Mouse (Mus musculus): ENCODE measurements around the gene Slc39a8.

The Slc39a8 gene

GRCm38 (mm10) chr3:135844835-135845234, 19.8 kb downstream of the Slc39a8 start:
- intact Hi-C loops (cut with DNase I): no loop called here

GRCm38 (mm10) chr3:135845860-135846259, 20.8 kb downstream of the Slc39a8 start:
- intact Hi-C loops (cut with DNase I): no loop called here

- intact Hi-C loops (cut with DNase I): no loop called here
Measured at GRCm38 (mm10) chr3:135851607-135852006, 26.5 kb downstream of the Slc39a8 start.

- intact Hi-C loops (cut with DNase I): no loop called here
Measured at GRCm38 (mm10) chr3:135853604-135854297, 28.7 kb downstream of the Slc39a8 start.

- intact Hi-C loops (cut with DNase I): no loop called here
Measured at GRCm38 (mm10) chr3:135854298-135854984, 29.4 kb downstream of the Slc39a8 start.

GRCm38 (mm10) chr3:135854985-135855340, 29.9 kb downstream of the Slc39a8 start:
- intact Hi-C loops (cut with DNase I): no loop called here

- intact Hi-C loops (cut with DNase I): no loop called here
Measured at GRCm38 (mm10) chr3:135856303-135856702, 31.2 kb downstream of the Slc39a8 start.

- intact Hi-C loops (cut with DNase I): no loop called here
Measured at GRCm38 (mm10) chr3:135857134-135857533, 32.1 kb downstream of the Slc39a8 start.

GRCm38 (mm10) chr3:135859431-135859830, 34.4 kb downstream of the Slc39a8 start:
- intact Hi-C loops (cut with DNase I): no loop called here

- intact Hi-C loops (cut with DNase I): no loop called here
Measured at GRCm38 (mm10) chr3:135862804-135863203, 37.7 kb downstream of the Slc39a8 start.

- intact Hi-C loops (cut with DNase I): no loop called here
Measured at GRCm38 (mm10) chr3:135869041-135869440, 44.0 kb downstream of the Slc39a8 start.

- intact Hi-C loops (cut with DNase I): no loop called here
Measured at GRCm38 (mm10) chr3:135872325-135872724, 47.2 kb downstream of the Slc39a8 start.

GRCm38 (mm10) chr3:135873596-135873995, 48.5 kb downstream of the Slc39a8 start:
- intact Hi-C loops (cut with DNase I): no loop called here

- intact Hi-C loops (cut with DNase I): no loop called here
Measured at GRCm38 (mm10) chr3:135878048-135878447, 53.0 kb downstream of the Slc39a8 start.

- intact Hi-C loops (cut with DNase I): loop anchor here (10.0 kb wide), 2 partner anchors 779 to 1019 kb away; no protein-coding TSS in a partner anchor
Measured at GRCm38 (mm10) chr3:135885927-135886658, 61.0 kb downstream of the Slc39a8 start.

- intact Hi-C loops (cut with DNase I): loop anchor here (10.0 kb wide), 2 partner anchors 778 to 1018 kb away; no protein-coding TSS in a partner anchor
Measured at GRCm38 (mm10) chr3:135886659-135887027, 61.6 kb downstream of the Slc39a8 start.

- intact Hi-C loops (cut with DNase I): loop anchor here (10.0 kb wide), 2 partner anchors 778 to 1018 kb away; no protein-coding TSS in a partner anchor
Measured at GRCm38 (mm10) chr3:135887033-135887855, 62.2 kb downstream of the Slc39a8 start.

- intact Hi-C loops (cut with DNase I): loop anchor here (10.0 kb wide), 2 partner anchors 777 to 1017 kb away; no protein-coding TSS in a partner anchor
Measured at GRCm38 (mm10) chr3:135887856-135888155, 62.7 kb downstream of the Slc39a8 start.

GRCm38 (mm10) chr3:135889401-135889800, 64.3 kb downstream of the Slc39a8 start:
- intact Hi-C loops (cut with DNase I): loop anchor here (10.0 kb wide), 2 partner anchors 775 to 1015 kb away; no protein-coding TSS in a partner anchor

GRCm38 (mm10) chr3:135903366-135903765, 78.3 kb downstream of the Slc39a8 start:
- intact Hi-C loops (cut with DNase I): no loop called here

- intact Hi-C loops (cut with DNase I): no loop called here
Measured at GRCm38 (mm10) chr3:135904881-135905280, 79.8 kb downstream of the Slc39a8 start.

Measured in adrenal gland (tissue).